Mouse (Mus musculus): ENCODE results near the gene Hist1h2ba. TPM values are rescaled to one million over a fixed set of nuclear protein-coding genes. Genes with fewer than 3 reads are reported as not detected.

Gene Hist1h2ba
- total RNA-seq, 2 experiments from 2014 or later, result not detected

DNA sequence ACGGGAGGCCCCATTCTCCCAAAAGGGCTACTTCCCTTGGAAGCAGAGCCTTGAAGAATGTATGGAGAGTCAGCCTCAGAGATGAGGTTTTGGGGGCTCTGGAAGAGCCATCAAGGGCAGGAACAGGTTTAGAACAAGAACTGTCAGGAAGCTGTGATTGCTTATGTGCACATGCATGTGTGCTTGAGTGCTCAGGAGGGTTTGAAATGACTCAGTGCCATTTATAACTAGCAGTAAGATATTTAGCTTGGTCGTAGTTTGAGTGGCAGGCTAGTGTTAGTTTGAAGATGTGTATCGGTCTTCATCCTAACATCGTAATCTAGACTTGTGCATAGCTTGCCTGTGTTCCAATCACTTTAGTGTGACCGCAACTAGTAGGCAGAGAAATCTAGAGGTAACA, 27.1 kb downstream of the Hist1h2ba start:
- DNase-seq (ENCODE audit: low spot score in 2 of 2), result no peak

DNA sequence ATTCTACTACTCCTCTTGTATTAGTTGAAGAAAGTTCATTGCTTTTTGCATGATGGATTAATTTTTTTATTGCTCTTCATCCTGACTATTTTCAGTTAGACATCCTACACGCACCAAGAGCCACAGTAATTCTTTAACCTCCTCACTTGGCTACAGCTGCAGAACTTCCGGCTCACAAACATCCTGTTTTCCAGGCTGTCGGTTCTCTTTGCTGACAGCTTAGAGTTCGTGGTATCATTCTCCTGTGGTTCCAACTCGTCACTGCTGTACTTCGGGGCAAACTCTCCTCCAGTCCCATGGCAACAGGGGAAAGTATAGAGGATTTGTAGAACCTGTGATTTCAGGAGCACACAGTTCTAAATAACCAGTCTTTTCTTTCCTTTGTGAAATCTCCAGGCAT, 35.7 kb downstream of the Hist1h2ba start:
- DNase-seq (ENCODE audit: low spot score in 2 of 2), result no peak

DNA sequence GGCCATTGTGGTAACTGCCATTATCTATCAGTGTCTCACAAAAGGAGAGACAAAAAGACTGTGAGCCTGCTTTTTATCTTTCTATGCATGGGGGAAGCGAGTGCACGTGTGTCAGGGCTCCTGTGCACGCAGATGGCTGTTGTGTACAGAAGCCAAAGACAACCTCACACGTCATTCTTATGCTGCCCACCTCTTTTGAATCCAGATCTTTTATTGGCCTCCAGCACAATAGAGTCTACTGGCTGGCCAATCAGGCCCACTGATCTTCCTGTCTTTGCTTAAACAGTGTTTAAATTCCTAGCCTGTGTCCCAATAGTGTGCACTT, 40.7 kb downstream of the Hist1h2ba start:
- no peak for DNase-seq (ENCODE audit: low spot score in 2 of 2)

DNA sequence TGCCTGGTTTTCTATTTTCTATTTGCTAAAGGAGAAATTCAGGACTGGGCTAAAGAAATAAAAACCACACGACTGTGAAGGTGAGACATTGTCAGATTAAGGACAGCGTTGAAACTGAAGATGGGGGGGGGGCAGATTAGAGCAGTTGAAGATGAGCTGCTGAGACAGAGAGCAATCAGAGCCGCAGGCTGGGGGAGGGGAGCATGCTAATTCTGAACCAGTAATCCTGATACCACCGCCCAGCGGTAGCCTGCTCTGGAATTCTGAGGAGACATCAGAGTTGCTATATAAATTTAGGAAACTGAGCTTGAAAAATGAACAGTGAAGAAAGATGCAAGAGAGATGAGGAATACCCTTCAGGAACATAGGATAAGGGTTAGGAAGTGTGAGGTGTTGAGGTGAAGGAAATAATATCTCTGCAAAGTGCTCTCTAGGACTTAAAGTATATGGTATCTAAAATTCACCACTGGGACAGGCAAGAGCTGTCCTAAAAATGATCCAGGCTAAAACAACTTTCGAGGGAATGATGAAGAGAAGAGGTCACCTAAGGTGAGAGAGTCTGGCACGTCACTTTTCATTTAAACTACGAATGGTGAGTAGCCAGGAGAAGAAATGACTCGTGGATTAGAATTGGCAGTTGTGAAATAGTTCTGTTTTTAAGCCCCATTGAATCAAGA, 41.2 kb downstream of the Hist1h2ba start:
- DNase-seq (ENCODE audit: low spot score in 2 of 2), result no peak

DNA sequence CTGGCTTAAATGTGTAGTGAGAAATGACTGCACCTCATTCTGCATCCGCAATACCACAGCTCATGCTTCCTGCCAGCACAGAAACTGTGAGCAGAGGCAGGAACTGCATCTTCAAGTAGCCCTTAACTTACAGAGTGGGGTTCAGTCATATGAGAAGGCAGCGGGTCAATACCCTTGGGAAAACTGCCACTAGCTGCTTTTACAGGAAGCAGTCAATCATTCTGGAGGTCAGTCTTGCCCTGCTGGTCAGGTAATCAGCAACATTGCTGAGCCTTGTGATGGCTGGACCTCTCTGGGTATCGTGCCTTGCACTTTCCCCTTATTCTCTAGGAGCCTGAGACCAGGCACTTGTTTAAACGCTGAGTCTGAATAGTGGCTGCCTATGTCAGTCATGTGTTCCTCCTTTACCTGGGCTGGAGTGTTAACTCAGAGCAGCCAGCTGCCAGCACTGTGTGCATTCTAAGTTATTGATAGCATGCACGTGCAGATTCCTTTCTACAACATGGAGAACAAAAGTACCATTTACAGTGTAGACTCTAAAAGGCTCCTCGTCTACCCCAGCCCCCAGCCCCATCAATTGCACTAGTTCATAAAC, 44.8 kb downstream of the Hist1h2ba start:
- DNase-seq (ENCODE audit: low spot score in 2 of 2), result no peak

DNA sequence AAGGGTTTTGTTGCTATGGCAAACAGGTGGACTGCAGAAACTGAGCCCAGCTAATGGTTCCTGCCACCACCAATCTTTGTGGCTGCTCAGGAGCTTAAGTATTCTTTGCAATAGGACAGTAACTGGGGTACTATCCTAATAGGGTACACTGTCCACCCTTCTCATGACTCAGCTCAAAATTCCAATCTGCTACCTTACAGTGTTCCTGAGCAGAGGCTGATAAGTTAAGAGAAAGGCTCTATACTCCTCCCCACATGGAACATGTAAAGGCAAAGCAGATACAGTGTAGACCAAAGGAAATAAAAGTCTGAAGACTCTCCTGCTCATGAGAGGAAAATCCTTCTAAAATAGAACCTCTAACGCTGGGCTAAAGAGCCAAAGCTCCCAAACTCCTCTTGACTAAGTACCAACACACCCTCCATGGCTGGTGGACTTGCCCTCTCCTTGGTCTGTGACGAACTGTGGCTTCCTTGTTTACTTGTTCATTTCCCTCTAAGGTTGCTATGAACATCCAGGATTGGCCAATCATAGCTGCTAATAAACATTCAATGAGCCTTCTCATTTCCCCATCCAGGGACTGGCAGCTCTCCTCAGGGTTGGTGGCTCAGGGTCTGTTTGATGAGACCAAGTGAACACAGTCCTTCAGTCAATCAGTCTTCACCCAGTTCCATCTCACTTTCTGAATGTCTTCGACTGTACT, 46.8 kb downstream of the Hist1h2ba start:
- DNase-seq (ENCODE audit: low spot score in 2 of 2), result no peak

DNA sequence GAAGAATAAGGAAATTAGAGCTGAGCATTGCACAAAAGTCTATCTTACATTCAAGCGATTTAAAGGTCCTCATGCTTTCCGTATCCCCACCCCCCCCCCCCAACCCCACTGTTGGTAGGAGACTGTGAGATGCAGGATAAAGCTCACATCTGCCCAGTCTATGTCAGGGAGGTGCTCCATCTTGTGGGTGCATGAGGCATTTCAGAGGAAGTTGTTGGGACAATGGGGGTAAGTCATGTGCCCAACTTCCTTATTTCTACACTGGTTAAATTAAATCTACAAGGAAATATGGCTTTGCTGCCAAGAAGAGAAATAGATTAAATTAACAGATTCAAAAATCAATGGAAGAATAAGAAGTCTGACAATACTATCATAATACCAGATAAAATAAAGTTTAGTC, 48.4 kb downstream of the Hist1h2ba start:
- no peak for DNase-seq (ENCODE audit: low spot score in 2 of 2)

Small RNA genes within 50 kb of the gene (microRNA-seq; reads per million reads assigned to microRNA genes)
- gene Gm44344, result not detected

Other genes starting within 250 kb of the Hist1h2ba start
- 10 to 100 TPM; 71.7 to 84.0 TPM for gene Hist1h2bc, start 250.0 kb downstream of the Hist1h2ba start, total RNA-seq (2021)
- 1 to 10 TPM; 1.3 to 1.6 TPM for gene Hist1h1t, start 238.3 kb downstream of the Hist1h2ba start, total RNA-seq (2021)
- gene Hist1h4c, start 235.7 kb downstream of the Hist1h2ba start, total RNA-seq (2021), result 100 to 1,000 TPM; 206 to 241 TPM
- 1 to 10 TPM; 5.9 to 6.6 TPM for gene Hfe, start 223.3 kb downstream of the Hist1h2ba start, total RNA-seq (2021)
- 100 to 1,000 TPM; 462 to 585 TPM for gene Hist1h1c, start 195.3 kb downstream of the Hist1h2ba start, total RNA-seq (2021)
- gene Hist1h3c, start 188.6 kb downstream of the Hist1h2ba start, total RNA-seq (2021), result 100 to 1,000 TPM; 162 to 207 TPM
- gene Hist1h2bb, start 187.4 kb downstream of the Hist1h2ba start, total RNA-seq (2021), result 100 to 1,000 TPM; 215 to 270 TPM
- gene Hist1h2ab, start 183.0 kb downstream of the Hist1h2ba start, total RNA-seq (2021), result 100 to 1,000 TPM; 390 to 456 TPM
- 100 to 1,000 TPM; 433 to 519 TPM for gene Hist1h3b, start 181.9 kb downstream of the Hist1h2ba start, total RNA-seq (2021)
- gene Hist1h4b, start 177.1 kb downstream of the Hist1h2ba start, total RNA-seq (2021), result 100 to 1,000 TPM; 298 to 366 TPM
- 100 to 1,000 TPM; 369 to 391 TPM for gene Hist1h4a, start 172.9 kb downstream of the Hist1h2ba start, total RNA-seq (2021)
- 100 to 1,000 TPM; 353 to 457 TPM for gene Hist1h3a, start 171.8 kb downstream of the Hist1h2ba start, total RNA-seq (2021)
- gene Hist1h1a, start 170.5 kb downstream of the Hist1h2ba start, total RNA-seq (2021), result 100 to 1,000 TPM; 271 to 321 TPM
- gene Trim38, start 164.2 kb downstream of the Hist1h2ba start, total RNA-seq (2021), result not detected
- gene Slc17a2, start 127.2 kb downstream of the Hist1h2ba start, total RNA-seq (2021), result under 1 TPM in 1 of 2 experiments, not detected in 1; 0.31 TPM
- under 1 TPM; 0.17 to 0.18 TPM for gene Slc17a3, start 94.7 kb downstream of the Hist1h2ba start, total RNA-seq (2021)
- gene Slc17a1, start 66.4 kb downstream of the Hist1h2ba start, total RNA-seq (2021), result not detected
- not detected for gene Slc17a4, start 19.1 kb downstream of the Hist1h2ba start, total RNA-seq (2021)
- not detected for gene Hist1h2aa, start 306 bp upstream of the Hist1h2ba start, total RNA-seq (2021)
- not detected for gene Scgn, start 57.1 kb upstream of the Hist1h2ba start, total RNA-seq (2021)